Mouse (Mus musculus) layer of hippocampus, postnatal 10 days (tissue): ENCODE results near the gene Ypel4. TPM values are rescaled to one million over a fixed set of nuclear protein-coding genes. Genes with fewer than 3 reads are reported as not detected.

Experiments
- DNase-seq, 2 experiments: peaks; one replicate each; pipeline ENCODE4 v3.0.0; 2021; ENCODE audit warnings: low spot score in 2 of 2
- long read RNA-seq: library from polyadenylated mRNA; stranded (forward); transcript quantifications from one replicate; pipeline ENCODE4 v2.0.0, GENCODE M21; 2023
- total RNA-seq, 2 experiments: library from RNA; stranded (reverse); gene quantifications; 2 replicates each; pipeline ENCODE4 v1.2.3; 2021

The Ypel4 gene
- total RNA-seq, result 10 to 100 TPM; 19.7 to 19.9 TPM
- long read RNA-seq, partial matches to known transcripts, result 6 of 13 reads
- long read RNA-seq, other reads (novel, unspliced or antisense), result 0 of 13 reads

GRCm38 (mm10) chr2:84733579-84734300 lies at the start of gene Ypel4:
Ypel4 (plus strand) TSS chr2:84734058.
- peak; percentile 57 to 69 for DNase-seq

- no peak for DNase-seq
Observed at GRCm38 (mm10) chr2:84688080-84688844, 45.6 kb upstream of the Ypel4 start.

- peak in 1 of 2 experiments; percentile 23 for DNase-seq
Observed at GRCm38 (mm10) chr2:84690050-84690449, 43.8 kb upstream of the Ypel4 start.

- no peak for DNase-seq
Observed at GRCm38 (mm10) chr2:84695007-84695695, 38.7 kb upstream of the Ypel4 start.

- DNase-seq, result no peak
Observed at GRCm38 (mm10) chr2:84703497-84703896, 30.4 kb upstream of the Ypel4 start.

- no peak for DNase-seq
Observed at GRCm38 (mm10) chr2:84704329-84704728, 29.5 kb upstream of the Ypel4 start.

- no peak for DNase-seq
Observed at GRCm38 (mm10) chr2:84705295-84705694, 28.6 kb upstream of the Ypel4 start.

GRCm38 (mm10) chr2:84707523-84707922 lies 26.3 kb upstream of the Ypel4 start:
- no peak for DNase-seq

GRCm38 (mm10) chr2:84711898-84712297 lies 22.0 kb upstream of the Ypel4 start:
- no peak for DNase-seq

GRCm38 (mm10) chr2:84714422-84714810 lies 19.4 kb upstream of the Ypel4 start:
- DNase-seq, result no peak

- DNase-seq, result peak; percentile 98 to 99
Observed at GRCm38 (mm10) chr2:84714811-84715561, 18.9 kb upstream of the Ypel4 start, which contains the start of gene Zdhhc5. Zdhhc5 (minus strand) TSS chr2:84715180.

GRCm38 (mm10) chr2:84715562-84716361 lies 18.1 kb upstream of the Ypel4 start:
- peak; percentile 61 to 71 for DNase-seq

GRCm38 (mm10) chr2:84716423-84717355 lies 17.2 kb upstream of the Ypel4 start:
- no peak for DNase-seq

GRCm38 (mm10) chr2:84717357-84717756 lies 16.5 kb upstream of the Ypel4 start:
- no peak for DNase-seq

GRCm38 (mm10) chr2:84720718-84721117 lies 13.1 kb upstream of the Ypel4 start:
- no peak for DNase-seq

- no peak for DNase-seq
Observed at GRCm38 (mm10) chr2:84721182-84721581, 12.7 kb upstream of the Ypel4 start.

- DNase-seq, result no peak
Observed at GRCm38 (mm10) chr2:84723856-84724255, 10.0 kb upstream of the Ypel4 start.

GRCm38 (mm10) chr2:84725770-84726169 lies 8.1 kb upstream of the Ypel4 start:
- no peak for DNase-seq

GRCm38 (mm10) chr2:84726716-84727115 lies 7.1 kb upstream of the Ypel4 start:
- no peak for DNase-seq
